Mouse (Mus musculus) CH12.LX (cell line): Measurements from ENCODE around the gene Myom3. TPM values are rescaled to one million over a fixed set of nuclear protein-coding genes. Genes with fewer than 3 reads are reported as not detected.

Experiments used
- DNase-seq: peaks from one replicate; pipeline ENCODE4 v3.0.0-alpha.2; 2013; ENCODE audit errors: extremely low read depth
- H3K27ac ChIP-seq: 2 replicates; pipeline ENCODE4 v1.5.1; 2012; ENCODE audit warnings: low read depth, mild to moderate bottlenecking, control low read depth, moderate library complexity; ENCODE audit not compliant: insufficient read depth
- H3K27me3 ChIP-seq: replicated peaks from 2 replicates; pipeline ENCODE3; 2012; ENCODE audit warnings: inconsistent platforms
- H3K36me3 ChIP-seq, 2 experiments: replicated peaks in 1 of 2; 2 replicates each; pipeline versions ENCODE3 to v1.6.1; 2012; ENCODE audit warnings: inconsistent platforms in 1 of 2, low read length in 1 of 2, mild to moderate bottlenecking in 1 of 2, mixed read lengths in 1 of 2, moderate library complexity in 1 of 2; ENCODE audit not compliant: control insufficient read depth in 1 of 2, insufficient read depth in 1 of 2
- H3K4me1 ChIP-seq, 2 experiments: 2 replicates each; pipeline ENCODE4 v1.6.1; 2012; ENCODE audit warnings: inconsistent platforms in 1 of 2, moderate library complexity in 1 of 2; ENCODE audit not compliant: insufficient read depth in 2 of 2, control insufficient read depth in 1 of 2
- H3K4me2 ChIP-seq: 2 replicates; pipeline ENCODE4 v1.6.1; 2012; ENCODE audit warnings: low read depth, mild to moderate bottlenecking, control low read depth; ENCODE audit not compliant: poor library complexity, insufficient read depth, severe bottlenecking
- H3K4me3 ChIP-seq, 3 experiments: fragments of 150-350 bp in 1 of 3; sonication (generic) in 1 of 3; replicated peaks in 1 of 3; 2 replicates each; pipeline versions ENCODE3 to v1.5.1; 2011 to 2012; ENCODE audit warnings: low read depth in 2 of 3, low read length in 2 of 3, mild to moderate bottlenecking in 2 of 3, moderate library complexity in 2 of 3, control low read depth in 1 of 3, improper control_type of control experiment in 1 of 3, inconsistent platforms in 1 of 3, mixed read lengths in 1 of 3; ENCODE audit not compliant: poor library complexity in 1 of 3
- H3K79me2 ChIP-seq: replicated peaks from 2 replicates; pipeline ENCODE4 v1.6.1; 2012; ENCODE audit warnings: mild to moderate bottlenecking, moderate library complexity; ENCODE audit not compliant: control insufficient read depth, poor library complexity, insufficient read depth, severe bottlenecking; ENCODE audit errors: extremely low read depth
- H3K9ac ChIP-seq: 2 replicates; pipeline ENCODE4 v1.6.1; 2012; ENCODE audit warnings: low read depth, mild to moderate bottlenecking, control low read depth, moderate library complexity; ENCODE audit not compliant: insufficient read depth
- H3K9me3 ChIP-seq: replicated peaks from 2 replicates; pipeline ENCODE3; 2012; ENCODE audit warnings: low read length, inconsistent platforms, mixed read lengths
- BHLHE40 ChIP-seq: IDR thresholded peaks from 2 replicates; pipeline ENCODE4 v1.6.1; 2011; ENCODE audit warnings: mild to moderate bottlenecking, low read depth, low read length, improper control_type of control experiment
- CHD2 ChIP-seq: IDR thresholded peaks from 2 replicates; pipeline ENCODE4 v1.6.1; 2011; ENCODE audit warnings: low read length, improper control_type of control experiment
- CTCF ChIP-seq, 2 experiments: IDR thresholded peaks in 1 of 2; conservative IDR thresholded peaks in 1 of 2; 2 replicates each; pipeline ENCODE4 v1.5.1; 2011 to 2012; ENCODE audit warnings: low read depth in 2 of 2, low read length in 2 of 2, improper control_type of control experiment in 1 of 2, inconsistent platforms in 1 of 2, mild to moderate bottlenecking in 1 of 2, moderate library complexity in 1 of 2
- E2F4 ChIP-seq: IDR thresholded peaks from 2 replicates; pipeline ENCODE4 v1.6.1; 2011; ENCODE audit warnings: low read depth, low read length, improper control_type of control experiment; ENCODE audit not compliant: insufficient replicate concordance
- ELF1 ChIP-seq: IDR thresholded peaks from 2 replicates; pipeline ENCODE4 v1.6.1; 2014; ENCODE audit warnings: low read depth, mild to moderate bottlenecking, inconsistent platforms, low read length, improper control_type of control experiment
- EP300 ChIP-seq: IDR thresholded peaks from 2 replicates; pipeline ENCODE4 v1.6.1; 2011; ENCODE audit warnings: low read length, improper control_type of control experiment
- GABPA ChIP-seq: IDR thresholded peaks from 2 replicates; pipeline ENCODE4 v1.6.1; 2012; ENCODE audit warnings: low read depth, low read length, improper control_type of control experiment, inconsistent platforms; ENCODE audit not compliant: insufficient replicate concordance
- HCFC1 ChIP-seq: IDR thresholded peaks from 2 replicates; pipeline ENCODE4 v1.6.1; 2012; ENCODE audit warnings: low read depth, mild to moderate bottlenecking, inconsistent platforms, low read length, improper control_type of control experiment
- IRF4 ChIP-seq: IDR thresholded peaks from 2 replicates; pipeline ENCODE4 v1.6.1; 2014; ENCODE audit warnings: low read depth, mild to moderate bottlenecking, inconsistent platforms, low read length, improper control_type of control experiment
- JUN ChIP-seq: IDR thresholded peaks from 2 replicates; pipeline ENCODE4 v1.6.1; 2011; ENCODE audit warnings: low read depth, mild to moderate bottlenecking, low read length, improper control_type of control experiment, moderate library complexity; ENCODE audit not compliant: insufficient read depth
- JUND ChIP-seq: conservative IDR thresholded peaks from 2 replicates; pipeline ENCODE4 v1.6.1; 2011; ENCODE audit warnings: low read depth, low read length, improper control_type of control experiment
- KAT2A ChIP-seq: IDR thresholded peaks from 2 replicates; pipeline ENCODE4 v1.6.1; 2012; ENCODE audit warnings: low read length, improper control_type of control experiment, inconsistent platforms; ENCODE audit not compliant: insufficient replicate concordance
- MAX ChIP-seq: IDR thresholded peaks from 2 replicates; pipeline ENCODE4 v1.6.1; 2011; ENCODE audit warnings: low read length, improper control_type of control experiment
- MAZ ChIP-seq: IDR thresholded peaks from 2 replicates; pipeline ENCODE4 v1.6.1; 2012; ENCODE audit warnings: low read depth, mild to moderate bottlenecking, inconsistent platforms, low read length, improper control_type of control experiment, moderate library complexity
- MYC ChIP-seq: IDR thresholded peaks from 2 replicates; pipeline ENCODE4 v1.6.1; 2011; ENCODE audit warnings: low read depth, mild to moderate bottlenecking, improper control_type of control experiment, low read length
- NELFE ChIP-seq: IDR thresholded peaks from 2 replicates; pipeline ENCODE4 v1.6.1; 2011; ENCODE audit warnings: low read depth, low read length, improper control_type of control experiment
- NRF1 ChIP-seq: IDR thresholded peaks from 2 replicates; pipeline ENCODE4 v1.6.1; 2014; ENCODE audit warnings: low read depth, mild to moderate bottlenecking, inconsistent platforms, low read length, improper control_type of control experiment, moderate library complexity
- PAX5 ChIP-seq: IDR thresholded peaks from 2 replicates; pipeline ENCODE4 v1.6.1; 2012; ENCODE audit warnings: low read length, inconsistent platforms, mixed read lengths
- POLR2A ChIP-seq: IDR thresholded peaks from 2 replicates; pipeline ENCODE4 v1.6.1; 2011; ENCODE audit warnings: low read depth, mild to moderate bottlenecking, improper control_type of control experiment, low read length
- POLR2AphosphoS2 ChIP-seq: IDR thresholded peaks from 2 replicates; pipeline ENCODE4 v1.6.1; 2011; ENCODE audit warnings: low read depth, low read length, improper control_type of control experiment
- RAD21 ChIP-seq: IDR thresholded peaks from 2 replicates; pipeline ENCODE4 v1.6.1; 2011; ENCODE audit warnings: low read depth, mild to moderate bottlenecking, low read length, improper control_type of control experiment, moderate library complexity
- RCOR1 ChIP-seq: conservative IDR thresholded peaks from 2 replicates; pipeline ENCODE4 v1.6.1; 2012; ENCODE audit warnings: low read depth, mild to moderate bottlenecking, inconsistent platforms, low read length, improper control_type of control experiment
- SMC3 ChIP-seq: IDR thresholded peaks from 2 replicates; pipeline ENCODE4 v1.6.1; 2011; ENCODE audit warnings: low read depth, low read length, improper control_type of control experiment
- TBP ChIP-seq: conservative IDR thresholded peaks from 2 replicates; pipeline ENCODE4 v1.6.1; 2011; ENCODE audit warnings: low read depth, low read length, improper control_type of control experiment
- TCF12 ChIP-seq: IDR thresholded peaks from 2 replicates; pipeline ENCODE4 v1.6.1; 2014; ENCODE audit warnings: low read depth, mild to moderate bottlenecking, inconsistent platforms, low read length, improper control_type of control experiment
- UBTF ChIP-seq: IDR thresholded peaks from 2 replicates; pipeline ENCODE4 v1.6.1; 2012; ENCODE audit warnings: low read depth, mild to moderate bottlenecking, inconsistent platforms, low read length, improper control_type of control experiment, moderate library complexity
- USF1 ChIP-seq: IDR thresholded peaks from 2 replicates; pipeline ENCODE4 v1.6.1; 2014; ENCODE audit warnings: low read depth, mild to moderate bottlenecking, inconsistent platforms, low read length, improper control_type of control experiment
- USF2 ChIP-seq: conservative IDR thresholded peaks from 2 replicates; pipeline ENCODE4 v1.6.1; 2011; ENCODE audit warnings: low read depth, low read length, improper control_type of control experiment
- ZC3H11A ChIP-seq: IDR thresholded peaks from 2 replicates; pipeline ENCODE4 v1.6.1; 2012; ENCODE audit warnings: low read depth, mild to moderate bottlenecking, inconsistent platforms, low read length, improper control_type of control experiment
- ZKSCAN1 ChIP-seq: IDR thresholded peaks from 2 replicates; pipeline ENCODE4 v1.6.1; 2012; ENCODE audit warnings: low read depth, inconsistent platforms, low read length, improper control_type of control experiment, borderline replicate concordance
- dilution Hi-C: fragments of 300-500 bp; cut with MboI; formaldehyde crosslinking; loops from 2 replicates; pipeline ENCODE4 v1.14.3; 2020; ENCODE audit warnings: low sequenced_read_pairs; ENCODE audit not compliant: extremely low pct_unique_long_range_greater_than_20kb, extremely low pct_ligation_motif_present
- in situ Hi-C: fragments of 300-500 bp; cut with MboI; formaldehyde crosslinking; loops from 3 replicates; pipeline ENCODE4 v1.14.3; 2019; ENCODE audit warnings: low sequenced_read_pairs, low pct_ligation_motif_present, low pct_unique_long_range_greater_than_20kb, mixed read lengths
- polyA plus RNA-seq: library from polyadenylated mRNA; unstranded; fragments of >175 nt; gene quantifications from 2 replicates; pipeline ENCODE4 v1.2.1, GENCODE M21; 2012; ENCODE audit warnings: low read depth; ENCODE audit not compliant: insufficient read length
- total RNA-seq, 2 experiments: library from RNA; depleted of rRNA; stranded (reverse); fragments of 300-350 nt in 1 of 2; fragments of >200 nt in 1 of 2; gene quantifications; 2 replicates each; pipeline ENCODE4 v1.2.3; 2012 to 2014

The Myom3 gene
- total and polyA plus RNA-seq, 3 experiments, result 0.04 TPM; not detected in 2

- no peak for TF ChIP-seq IRF4
- no peak for TF ChIP-seq USF1
- TF ChIP-seq CHD2, result no peak
- TF ChIP-seq MAX, result no peak
- TF ChIP-seq ELF1, result no peak
- no peak for TF ChIP-seq ZKSCAN1
- TF ChIP-seq GABPA, result no peak
- no peak for TF ChIP-seq BHLHE40
- TF ChIP-seq NRF1, result no peak
- no peak for TF ChIP-seq HCFC1
- no peak for TF ChIP-seq TCF12
- no peak for TF ChIP-seq ZC3H11A
- TF ChIP-seq E2F4, result no peak
- TF ChIP-seq POLR2A, result no peak
- no peak for TF ChIP-seq RCOR1
- no peak for TF ChIP-seq MAZ
- no peak for TF ChIP-seq PAX5
- TF ChIP-seq NELFE, result no peak
- no peak for TF ChIP-seq JUND
- TF ChIP-seq TBP, result no peak
Measured at GRCm38 (mm10) chr4:135781304-135781703, 21.8 kb downstream of the Myom3 start.

GRCm38 (mm10) chr4:135786581-135786980 is 27.1 kb downstream of the Myom3 start:
- Histone ChIP-seq H3K27me3 (peaks cover 39% of the 10 kb centered on the region), H3K36me3 (no peaks in the 10 kb centered on the region), H3K4me3 (no peak overlapping the region), H3K79me2 (no peaks in the 10 kb centered on the region), H3K9ac (no peak overlapping the region), H3K4me1 (peaks cover 3 to 4% of the 10 kb centered on the region in 2 experiments; a peak in 2 of 4 replicates), H3K9me3 (peaks cover 2% of the 10 kb centered on the region), H3K4me2 (no peak overlapping the region), H3K27ac (no peak overlapping the region)
- in situ Hi-C loops, result no loop called here
- TF ChIP-seq HCFC1 (no peak), USF2 (no peak), EP300 (no peak), NELFE (no peak), CTCF (conservative IDR thresholded peaks at IDR 0.05 in 1 of 2, IDR thresholded peaks at IDR 0.05 in 1 of 2; ENCODE audit: low read depth in 2 of 2, low read length in 2 of 2) (no peak), SMC3 (no peak), ZC3H11A (no peak), JUN (no peak), MYC (no peak), UBTF (no peak), POLR2AphosphoS2 (no peak), RAD21 (no peak), PAX5 (no peak), KAT2A (no peak), GABPA (no peak), NRF1 (no peak), POLR2A (no peak), IRF4 (no peak), BHLHE40 (no peak)
- DNase-seq, result no peak
- dilution Hi-C loops, result no loop called here

More at GRCm38 (mm10) chr4:135781304-135781703, 21.8 kb downstream of the Myom3 start:
- Histone ChIP-seq H3K9me3 (peaks cover 2% of the 10 kb centered on the region), H3K9ac (no peak overlapping the region), H3K4me3 (no peak overlapping the region), H3K4me1 (peaks cover 3 to 4% of the 10 kb centered on the region in 2 experiments; a peak in 2 of 4 replicates), H3K79me2 (no peaks in the 10 kb centered on the region), H3K36me3 (no peaks in the 10 kb centered on the region), H3K27me3 (peaks cover 27% of the 10 kb centered on the region), H3K4me2 (no peak overlapping the region), H3K27ac (no peak overlapping the region)
- in situ Hi-C loops (no loop called here), dilution Hi-C loops (no loop called here)
- no peak for DNase-seq
